Mouse (Mus musculus): ENCODE data around the gene 2900026A02Rik. TPM values are rescaled to one million over a fixed set of nuclear protein-coding genes. Genes with fewer than 3 reads are reported as not detected.

The 2900026A02Rik gene
- polyA plus RNA-seq, 1 experiment from 2014 or later = 2.7 TPM

GRCm38 (mm10) chr5:113157588-113157987 is 63.4 kb downstream of the 2900026A02Rik start:
- H3K9ac ChIP-seq (replicated peaks) = no peak overlapping the region
- no peak overlapping the region for H3K4me3 ChIP-seq (ENCODE audit: low read depth, low read length)
- peaks cover 6% of the 10 kb centered on the region for H3K4me1 ChIP-seq (ENCODE audit: insufficient read depth)
- 28% methylated on average over 9 of the region's 10 CpGs for WGBS (ENCODE audit: insufficient replicate concordance)
- no peak overlapping the region for H3K27ac ChIP-seq (ENCODE audit: low read depth)
- no peak overlapping the region for H3K4me2 ChIP-seq (ENCODE audit: low read depth, low read length)
- ATAC-seq (no peak), DNase-seq (no peak)
- H3K27me3 ChIP-seq (ENCODE audit: insufficient read depth, low read length) = no peaks in the 10 kb centered on the region
- no peaks in the 10 kb centered on the region for H3K36me3 ChIP-seq (replicated peaks; ENCODE audit: insufficient read depth, low read length)
- no peak for TF ChIP-seq CTCF (IDR thresholded peaks at IDR 0.05; ENCODE audit: low read depth)
- TF ChIP-seq EP300 (IDR thresholded peaks at IDR 0.05; ENCODE audit: low read depth) = no peak
- no peaks in the 10 kb centered on the region for H3K9me3 ChIP-seq (ENCODE audit: low read length)

GRCm38 (mm10) chr5:113157006-113157405 is 64.0 kb downstream of the 2900026A02Rik start:
- Histone ChIP-seq H3K27me3 (ENCODE audit: insufficient read depth, low read length) (no peaks in the 10 kb centered on the region), H3K27ac (ENCODE audit: low read depth) (no peak overlapping the region), H3K9ac (replicated peaks) (no peak overlapping the region), H3K4me3 (ENCODE audit: low read depth, low read length) (no peak overlapping the region), H3K4me1 (ENCODE audit: insufficient read depth) (peaks cover 9% of the 10 kb centered on the region), H3K4me2 (ENCODE audit: low read depth, low read length) (no peak overlapping the region), H3K36me3 (replicated peaks; ENCODE audit: insufficient read depth, low read length) (no peaks in the 10 kb centered on the region), H3K9me3 (ENCODE audit: low read length) (no peaks in the 10 kb centered on the region)
- DNase-seq (no peak), ATAC-seq (no peak)
- 42% methylated on average over 5 of the region's 5 CpGs for WGBS (ENCODE audit: insufficient replicate concordance)
- no peak for TF ChIP-seq CTCF (IDR thresholded peaks at IDR 0.05; ENCODE audit: low read depth)
- TF ChIP-seq EP300 (IDR thresholded peaks at IDR 0.05; ENCODE audit: low read depth) = no peak

- H3K27me3 ChIP-seq (ENCODE audit: insufficient read depth, low read length) = no peaks in the 10 kb centered on the region
- H3K36me3 ChIP-seq (replicated peaks; ENCODE audit: insufficient read depth, low read length) = no peaks in the 10 kb centered on the region
- no peak overlapping the region for H3K4me2 ChIP-seq (ENCODE audit: low read depth, low read length)
- 7% methylated on average over 8 of the region's 8 CpGs for WGBS (ENCODE audit: insufficient replicate concordance)
- no peak for ATAC-seq
- no peak overlapping the region for H3K27ac ChIP-seq (ENCODE audit: low read depth)
- H3K4me3 ChIP-seq (ENCODE audit: low read depth, low read length) = no peak overlapping the region
- TF ChIP-seq EP300 (IDR thresholded peaks at IDR 0.05; ENCODE audit: low read depth) (no peak), CTCF (IDR thresholded peaks at IDR 0.05; ENCODE audit: low read depth) (peak; percentile 97)
- DNase-seq = peak; percentile 84
- H3K9me3 ChIP-seq (ENCODE audit: low read length) = no peaks in the 10 kb centered on the region
- peaks cover 22% of the 10 kb centered on the region for H3K4me1 ChIP-seq (ENCODE audit: insufficient read depth)
- H3K9ac ChIP-seq (replicated peaks) = no peak overlapping the region
These were observed 65.9 kb downstream of the 2900026A02Rik start for GRCm38 (mm10) chr5:113155133-113155532.

- H3K4me3 ChIP-seq (ENCODE audit: low read depth, low read length) = no peak overlapping the region
- no peak overlapping the region for H3K4me2 ChIP-seq (ENCODE audit: low read depth, low read length)
- H3K27ac ChIP-seq (ENCODE audit: low read depth) = no peak overlapping the region
- H3K9me3 ChIP-seq (ENCODE audit: low read length) = no peaks in the 10 kb centered on the region
- H3K36me3 ChIP-seq (replicated peaks; ENCODE audit: insufficient read depth, low read length) = no peaks in the 10 kb centered on the region
- H3K9ac ChIP-seq (replicated peaks) = no peak overlapping the region
- H3K4me1 ChIP-seq (ENCODE audit: insufficient read depth) = peaks cover 22% of the 10 kb centered on the region
- no peak for DNase-seq
- TF ChIP-seq EP300 (IDR thresholded peaks at IDR 0.05; ENCODE audit: low read depth) (no peak), CTCF (IDR thresholded peaks at IDR 0.05; ENCODE audit: low read depth) (no peak)
- ATAC-seq = no peak
- 70% methylated on average over 5 of the region's 5 CpGs for WGBS (ENCODE audit: insufficient replicate concordance)
- no peaks in the 10 kb centered on the region for H3K27me3 ChIP-seq (ENCODE audit: insufficient read depth, low read length)
These were observed 66.6 kb downstream of the 2900026A02Rik start for GRCm38 (mm10) chr5:113154441-113154840.

GRCm38 (mm10) chr5:113153508-113153830 is 67.6 kb downstream of the 2900026A02Rik start:
- H3K9me3 ChIP-seq (ENCODE audit: low read length) = no peaks in the 10 kb centered on the region
- 65% methylated on average over 5 of the region's 5 CpGs for WGBS (ENCODE audit: insufficient replicate concordance)
- DNase-seq = no peak
- H3K9ac ChIP-seq (replicated peaks) = no peak overlapping the region
- no peak overlapping the region for H3K4me3 ChIP-seq (ENCODE audit: low read depth, low read length)
- H3K27ac ChIP-seq (ENCODE audit: low read depth) = peak overlapping the region; percentile 85
- no peaks in the 10 kb centered on the region for H3K36me3 ChIP-seq (replicated peaks; ENCODE audit: insufficient read depth, low read length)
- H3K4me1 ChIP-seq (ENCODE audit: insufficient read depth) = peaks cover 26% of the 10 kb centered on the region
- ATAC-seq = peak; percentile 14
- no peak for TF ChIP-seq CTCF (IDR thresholded peaks at IDR 0.05; ENCODE audit: low read depth)
- no peak for TF ChIP-seq EP300 (IDR thresholded peaks at IDR 0.05; ENCODE audit: low read depth)
- peak overlapping the region; percentile 9; the same call in 1 of the 2 replicates for H3K4me2 ChIP-seq (ENCODE audit: low read depth, low read length)
- no peaks in the 10 kb centered on the region for H3K27me3 ChIP-seq (ENCODE audit: insufficient read depth, low read length)

GRCm38 (mm10) chr5:113152663-113153507 is 68.2 kb downstream of the 2900026A02Rik start:
- peak; percentile 91 for ATAC-seq
- no peaks in the 10 kb centered on the region for H3K9me3 ChIP-seq (ENCODE audit: low read length)
- peak overlapping the region; percentile 21; the same call in 1 of the 2 replicates for H3K9ac ChIP-seq (replicated peaks)
- DNase-seq = peak; percentile 79
- H3K4me3 ChIP-seq (ENCODE audit: low read depth, low read length) = no peak overlapping the region
- H3K27ac ChIP-seq (ENCODE audit: low read depth) = peak overlapping the region; percentile 85
- no peaks in the 10 kb centered on the region for H3K36me3 ChIP-seq (replicated peaks; ENCODE audit: insufficient read depth, low read length)
- H3K4me1 ChIP-seq (ENCODE audit: insufficient read depth) = peaks cover 26% of the 10 kb centered on the region
- no peaks in the 10 kb centered on the region for H3K27me3 ChIP-seq (ENCODE audit: insufficient read depth, low read length)
- H3K4me2 ChIP-seq (ENCODE audit: low read depth, low read length) = peak overlapping the region; percentile 35
- 46% methylated on average over 22 of the region's 22 CpGs for WGBS (ENCODE audit: insufficient replicate concordance)
- TF ChIP-seq CTCF (IDR thresholded peaks at IDR 0.05; ENCODE audit: low read depth) (peak; percentile 14; the same call in 1 of the 2 replicates), EP300 (IDR thresholded peaks at IDR 0.05; ENCODE audit: low read depth) (peak; percentile 82)
